Comparison of ENCODE assay signal across 8 mouse cellular contexts in the genomic region with DNA sequence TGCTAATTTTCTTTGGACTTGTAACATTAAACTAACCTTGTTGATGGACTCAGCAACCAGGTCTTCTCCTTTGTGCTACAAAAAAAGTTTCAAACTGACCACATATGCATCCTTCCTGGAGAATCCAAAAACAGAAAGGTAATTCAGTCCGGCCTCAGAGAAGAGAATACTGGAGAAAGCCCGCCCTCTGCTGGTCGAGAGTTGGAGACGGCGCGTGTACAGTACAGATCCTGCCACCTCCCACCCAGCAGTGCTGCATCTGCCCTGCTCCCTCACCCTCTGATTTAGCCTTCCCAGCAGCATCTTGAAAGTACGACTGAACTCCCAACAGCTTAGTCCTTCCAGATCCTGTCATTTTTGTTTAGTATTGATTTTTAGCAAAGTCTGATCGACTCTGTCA. TPM values are rescaled to one million over a fixed set of nuclear protein-coding genes. Genes with fewer than 3 reads are reported as not detected.
A peak's percentile ranks its signal among the peaks of the same experiment; 100 is the strongest.
DNase-seq lines count a peak whose midpoint lies in the region; ATAC-seq and TF ChIP-seq lines count a peak whose summit lies in the region.

No protein-coding gene starts in this region.

- no peaks in the 10 kb centered on the region for H3K36me3 ChIP-seq in limb, embryonic 11.5 days (ENCODE audit: control insufficient read depth, insufficient read depth, low read length)
- H3K36me3 ChIP-seq in midbrain, embryonic 16.5 days (ENCODE audit: control insufficient read depth, insufficient read depth, low read length) = no peaks in the 10 kb centered on the region
- H3K36me3 ChIP-seq in spleen, adult 2 months (ENCODE audit: control insufficient read depth, insufficient read depth, low read length) = no peaks in the 10 kb centered on the region

- H3K4me2 ChIP-seq in limb, embryonic 11.5 days (ENCODE audit: low read depth, severe bottlenecking) = no peak overlapping the region
- H3K4me2 ChIP-seq in midbrain, embryonic 16.5 days (ENCODE audit: low read length) = no peak overlapping the region

- H3K4me1 ChIP-seq in limb, embryonic 11.5 days (ENCODE audit: control insufficient read depth, insufficient read depth, low read length) = no peaks in the 10 kb centered on the region
- no peaks in the 10 kb centered on the region for H3K4me1 ChIP-seq in midbrain, embryonic 16.5 days (ENCODE audit: control insufficient read depth, insufficient read depth, low read length)
- no peaks in the 10 kb centered on the region for H3K4me1 ChIP-seq in spleen, adult 2 months (ENCODE audit: control insufficient read depth, insufficient read depth, insufficient read length)

- intact Hi-C loops in heart, postnatal 25 days (cut with DNase I) = loop anchor here (2.0 kb wide), 1 partner anchor 45 kb away; no protein-coding TSS in a partner anchor

- DNase-seq in heart, adult 11 months = peak; percentile 89
- DNase-seq in heart, postnatal 25 days (ENCODE audit: low spot score) = no peak
- DNase-seq in embryo, embryonic 10 days (ENCODE audit: low spot score) = peak; percentile 72
- DNase-seq in gastrocnemius, postnatal 25 days = peak; percentile 16
- DNase-seq in kidney, adult 8-10 months = peak; percentile 27 to 69
- peak; percentile 85 for DNase-seq in limb, embryonic 11.5 days (ENCODE audit: low spot score)
- DNase-seq in spleen, adult 2 months (ENCODE audit: low read depth in 1 of 2, low spot score in 2 of 2) = peak in 1 of 2 experiments; percentile 65

- no peak overlapping the region for H3K9ac ChIP-seq in limb, embryonic 11.5 days (ENCODE audit: low read length)
- no peak overlapping the region for H3K9ac ChIP-seq in midbrain, embryonic 16.5 days (ENCODE audit: low read depth, low read length)

- WGBS in limb, embryonic 11.5 days = 10% methylated on average over 8 of the region's 8 CpGs
- WGBS in midbrain, embryonic 16.5 days = 10% methylated on average over 8 of the region's 8 CpGs
- WGBS in spleen, adult 2 months = 9% methylated on average over 8 of the region's 8 CpGs

- H3K27ac ChIP-seq in limb, embryonic 11.5 days (replicated peaks; ENCODE audit: low read depth, low read length) = no peak overlapping the region
- H3K27ac ChIP-seq in midbrain, embryonic 16.5 days (ENCODE audit: low read length) = no peak overlapping the region
- H3K27ac ChIP-seq in spleen, adult 2 months (ENCODE audit: insufficient read depth, low read length) = no peak overlapping the region

- H3K4me3 ChIP-seq in limb, embryonic 11.5 days (ENCODE audit: low read depth, low read length) = no peak overlapping the region
- no peak overlapping the region for H3K4me3 ChIP-seq in midbrain, embryonic 16.5 days (ENCODE audit: low read depth, low read length)
- no peak overlapping the region for H3K4me3 ChIP-seq in spleen, adult 2 months (ENCODE audit: extremely low read depth, insufficient read depth, insufficient read length)

- TF ChIP-seq POLR2A in spleen, adult 2 months (IDR thresholded peaks at IDR 0.05; ENCODE audit: low read depth, low read length) = no peak

- H3K27me3 ChIP-seq in limb, embryonic 11.5 days (ENCODE audit: control insufficient read depth, insufficient read depth, low read length) = no peaks in the 10 kb centered on the region
- H3K27me3 ChIP-seq in midbrain, embryonic 16.5 days (ENCODE audit: control insufficient read depth, insufficient read depth, low read depth, low read length) = no peaks in the 10 kb centered on the region
- H3K27me3 ChIP-seq in spleen, adult 2 months (ENCODE audit: control insufficient read depth, insufficient read depth, low read length) = no peaks in the 10 kb centered on the region

- peak; percentile 76 for TF ChIP-seq CTCF in spleen, adult 2 months (IDR thresholded peaks at IDR 0.05; ENCODE audit: extremely low read depth, insufficient read depth, insufficient read length, insufficient replicate concordance)

- no peaks in the 10 kb centered on the region for H3K9me3 ChIP-seq in limb, embryonic 11.5 days (ENCODE audit: control insufficient read depth, low read length)
- H3K9me3 ChIP-seq in midbrain, embryonic 16.5 days (replicated peaks; ENCODE audit: control insufficient read depth, low read length, poor library complexity, severe bottlenecking) = no peaks in the 10 kb centered on the region

- no peak; the same call in 1 of the 2 replicates for ATAC-seq in limb, embryonic 11.5 days (ENCODE audit: insufficient number of reproducible peaks, low FRiP score, low TSS enrichment, low read depth)
- peak; percentile 94 for ATAC-seq in midbrain, embryonic 16.5 days

RNA-seq across cellular contexts. Expression of a gene that starts 9.4 kb away (rescaled TPM):
- total RNA-seq in heart, postnatal 25 days (2021) = 1 to 10 TPM; 3.2 to 3.8 TPM
- 1 to 10 TPM; 3.8 to 4.7 TPM for total RNA-seq in gastrocnemius, postnatal 25 days (2021)
- 18.5 and 19.0 TPM in 2 replicates for polyA plus RNA-seq in limb, embryonic 11.5 days (2014; fragmentation: Nextera tagmentation; extraction: Ambion mirVana)
- polyA plus RNA-seq in midbrain, embryonic 16.5 days (2015; fragmentation: Nextera tagmentation; extraction: Ambion mirVana) = 10.6 and 11.4 TPM in 2 replicates
- 0.94 and 1.3 TPM in 2 replicates for polyA plus RNA-seq in spleen, adult 2 months (2012; rRNA removed)

RNA-seq across cellular contexts. Expression of a gene that starts 15.8 kb away (rescaled TPM):
- total RNA-seq in heart, postnatal 25 days (2021) = not detected
- total RNA-seq in gastrocnemius, postnatal 25 days (2021) = not detected
- polyA plus RNA-seq in limb, embryonic 11.5 days (2014; fragmentation: Nextera tagmentation; extraction: Ambion mirVana) = not detected in 2 replicates
- 0.08 TPM in 1 of 2 replicates, not detected in the other for polyA plus RNA-seq in midbrain, embryonic 16.5 days (2015; fragmentation: Nextera tagmentation; extraction: Ambion mirVana)
- polyA plus RNA-seq in spleen, adult 2 months (2012; rRNA removed) = not detected in 2 replicates
